In genomic region chr4:46087427-46087771, GRCm38 (mm10) we compare ENCODE assay signal across 11 mouse cellular contexts. TPM values are rescaled to one million over a fixed set of nuclear protein-coding genes. Genes with fewer than 3 reads are reported as not detected.
A peak's percentile ranks its signal among the peaks of the same experiment; 100 is the strongest.
DNase-seq lines count a peak whose midpoint lies in the region; ATAC-seq and TF ChIP-seq lines count a peak whose summit lies in the region.
"Had no signal": no experiment of that assay in that cellular context is flagged by ENCODE, and none has a peak within 500 bp of the region (broad histone marks: within the 10 kb centered on the region; RNA-seq: fewer than 3 reads in every experiment).

No protein-coding gene starts in this region.

- DNase-seq in adrenal gland, adult 2 months, result peak; percentile 17
- DNase-seq in adrenal gland, postnatal 4 days (ENCODE audit: low spot score in 2 of 2), result no peak
- DNase-seq in kidney, adult 2 months, result peak; percentile 6
- DNase-seq in kidney, postnatal 25 days, result no peak
- DNase-seq in frontal cortex, postnatal 14 days (ENCODE audit: low spot score in 2 of 2), result peak; percentile 50 to 56
- no peak for DNase-seq in ovary, postnatal 10 days (ENCODE audit: low spot score)

- TF ChIP-seq CTCF in kidney, adult 2 months (conservative IDR thresholded peaks at IDR 0.05; ENCODE audit: insufficient read depth, insufficient read length, low read depth, low read length), result no peak

- no peak for TF ChIP-seq POLR2A in kidney, adult 2 months (IDR thresholded peaks at IDR 0.05; ENCODE audit: low read depth, low read length)

- no peaks in the 10 kb centered on the region for H3K27me3 ChIP-seq in kidney, adult 2 months (replicated peaks; ENCODE audit: control insufficient read depth, insufficient read depth, low read length)
- H3K27me3 ChIP-seq: liver, embryonic 15.5 days; neural tube, embryonic 12.5 days had no signal

- H3K36me3 ChIP-seq in kidney, adult 2 months (ENCODE audit: control insufficient read depth, insufficient read depth, low read length), result no peaks in the 10 kb centered on the region
- no peaks in the 10 kb centered on the region for H3K36me3 ChIP-seq in macrophage (ENCODE audit: inconsistent target)
- H3K36me3 ChIP-seq: G1E; neural tube, embryonic 12.5 days had no signal

- H3K4me1 ChIP-seq in kidney, adult 2 months (ENCODE audit: control insufficient read depth, insufficient read depth, low read length), result no peaks in the 10 kb centered on the region; the same call in 1 of the 2 replicates
- H3K4me1 ChIP-seq: liver, embryonic 15.5 days had no signal

- WGBS in kidney, adult 2 months, result 43% methylated on average over 7 of the region's 7 CpGs
- WGBS in macrophage (ENCODE audit: missing documents), result 65% methylated on average over 7 of the region's 7 CpGs

- no peak for ATAC-seq in monocyte, adult 5-6 weeks (replicated peaks; ENCODE audit: insufficient number of reproducible peaks, low FRiP score, low TSS enrichment, poor library complexity, severe bottlenecking)

- H3K27ac ChIP-seq in kidney, adult 2 months (ENCODE audit: insufficient read depth, low read depth, low read length), result peak overlapping the region; percentile 41; the same call in 1 of the 2 replicates
- H3K27ac ChIP-seq in macrophage, result peak overlapping the region; percentile 92
- H3K27ac ChIP-seq: liver, embryonic 15.5 days; neural tube, embryonic 12.5 days had no signal

- no peak overlapping the region for H3K4me3 ChIP-seq in kidney, adult 2 months (ENCODE audit: insufficient read depth, low read depth, low read length)
- H3K4me3 ChIP-seq in macrophage (ENCODE audit: inconsistent target), result no peak overlapping the region
- H3K4me3 ChIP-seq: liver, embryonic 15.5 days; neural tube, embryonic 12.5 days had no signal

- no peaks in the 10 kb centered on the region for H3K79me2 ChIP-seq in macrophage (ENCODE audit: inconsistent target)

RNA-seq across cellular contexts. Expression of gene Tmod1, which starts 48.7 kb away (rescaled TPM):
- total RNA-seq in adrenal gland, adult 2 months (2021), result 1 to 10 TPM; 3.0 to 8.7 TPM
- polyA plus RNA-seq in adrenal gland, adult 2 months (2012; rRNA removed), result 0.89 and 2.2 TPM in 2 replicates
- total RNA-seq in adrenal gland, postnatal 4 days (2021), result 10 to 100 TPM; 10.4 to 10.6 TPM
- polyA plus RNA-seq in kidney, adult 2 months (2012; rRNA removed), result 0.80 and 2.3 TPM in 2 replicates
- total RNA-seq in macrophage (2018; cell fraction: chromatin; rRNA removed), result 10 to 100 TPM in 10 of 26 experiments, 1 to 10 TPM in 16; 3.8 to 25.7 (median 8.6) TPM
- 10 to 100 TPM in 13 of 26 experiments, 1 to 10 TPM in 13; 2.6 to 19.8 (median 10.1) TPM for total RNA-seq in macrophage (2018; cell fraction: cytosol; rRNA removed)
- 10 to 100 TPM in 11 of 26 experiments, 1 to 10 TPM in 15; 2.9 to 25.7 (median 9.4) TPM for total RNA-seq in macrophage (2018; cell fraction: nucleus; rRNA removed)
- 5.2 to 16.5 TPM (median 13.3 TPM) in 3 replicates for polyA plus RNA-seq in macrophage (2018)
- total RNA-seq in monocyte, adult 5-6 weeks (2017), result 0.39 to 2.5 TPM (median 1.6 TPM) in 3 replicates

RNA-seq across cellular contexts. Expression of gene Ncbp1, which starts 51.0 kb away (rescaled TPM):
- 10 to 100 TPM; 47.4 to 59.2 TPM for total RNA-seq in adrenal gland, adult 2 months (2021)
- polyA plus RNA-seq in adrenal gland, adult 2 months (2012; rRNA removed), result 8.8 and 11.2 TPM in 2 replicates
- total RNA-seq in adrenal gland, postnatal 4 days (2021), result 10 to 100 TPM; 48.1 to 52.9 TPM
- polyA plus RNA-seq in kidney, adult 2 months (2012; rRNA removed), result 17.6 and 18.8 TPM in 2 replicates
- 10 to 100 TPM in 25 of 26 experiments, 1 to 10 TPM in 1; 6.7 to 49.2 (median 22.6) TPM for total RNA-seq in macrophage (2018; cell fraction: chromatin; rRNA removed)
- total RNA-seq in macrophage (2018; cell fraction: cytosol; rRNA removed), result 10 to 100 TPM; 14.8 to 25.1 (median 19.0) TPM
- total RNA-seq in macrophage (2018; cell fraction: nucleus; rRNA removed), result 10 to 100 TPM; 10.2 to 37.0 (median 17.6) TPM
- 23.8 to 37.1 TPM (median 27.7 TPM) in 3 replicates for polyA plus RNA-seq in macrophage (2018)
- 39.7 to 57.5 TPM (median 45.6 TPM) in 3 replicates for total RNA-seq in monocyte, adult 5-6 weeks (2017)

RNA-seq across cellular contexts. Expression of gene Tstd2, which starts 51.1 kb away (rescaled TPM):
- total RNA-seq in adrenal gland, adult 2 months (2021), result 10 to 100 TPM; 21.0 to 29.8 TPM
- 10.7 and 13.4 TPM in 2 replicates for polyA plus RNA-seq in adrenal gland, adult 2 months (2012; rRNA removed)
- 10 to 100 TPM; 31.4 to 38.5 TPM for total RNA-seq in adrenal gland, postnatal 4 days (2021)
- polyA plus RNA-seq in kidney, adult 2 months (2012; rRNA removed), result 14.1 and 14.6 TPM in 2 replicates
- total RNA-seq in macrophage (2018; cell fraction: chromatin; rRNA removed), result 10 to 100 TPM; 22.6 to 94.9 (median 55.6) TPM
- 10 to 100 TPM; 19.0 to 39.1 (median 32.6) TPM for total RNA-seq in macrophage (2018; cell fraction: cytosol; rRNA removed)
- total RNA-seq in macrophage (2018; cell fraction: nucleus; rRNA removed), result 10 to 100 TPM; 27.2 to 70.7 (median 43.0) TPM
- polyA plus RNA-seq in macrophage (2018), result 23.3 to 28.6 TPM (median 24.8 TPM) in 3 replicates
- total RNA-seq in monocyte, adult 5-6 weeks (2017), result 21.9 to 27.7 TPM (median 27.7 TPM) in 3 replicates

Comparison
In these comparisons a context has a peak if more than half of its experiments do, and no peak if none do; other contexts are left out.
1. DNase-seq: peak in adrenal gland, adult 2 months (single experiment), kidney, adult 2 months (single experiment) and frontal cortex, postnatal 14 days (2 of 2); none in adrenal gland, postnatal 4 days (0 of 2), kidney, postnatal 25 days (0 of 2) and ovary, postnatal 10 days (single experiment).